Mouse (Mus musculus) cerebellum, adult 2 months (tissue): ENCODE results near the gene Rock2.

Experiments used
- CTCF ChIP-seq: fragments of 200-500 bp; IDR thresholded peaks from 2 replicates; pipeline ENCODE4 v1.5.1; 2011; ENCODE audit warnings: low read depth, mild to moderate bottlenecking, control low read depth, low read length, moderate library complexity, borderline replicate concordance; ENCODE audit not compliant: insufficient read depth
- POLR2A ChIP-seq: fragments of 200-500 bp; IDR thresholded peaks from 2 replicates; pipeline ENCODE4 v1.6.1; 2011; ENCODE audit warnings: low read length, control low read depth, borderline replicate concordance; ENCODE audit not compliant: insufficient read depth

- peak; percentile 65 for TF ChIP-seq CTCF
- TF ChIP-seq POLR2A, result no peak
These were observed 116.6 kb downstream of the Rock2 start, which contains the start of gene 2410004P03Rik for GRCm38 (mm10) chr12:17011100-17011870.
